Mouse (Mus musculus) E14TG2a.4 (cell line): ENCODE results near the gene Gm9964.
"Not testable (repeated sequence)": the region's sequence is repeated elsewhere in the genome, so short reads cannot be mapped to it uniquely, and the experiment has no call there.

ENCODE experiments used
- CTCF ChIP-seq: conservative IDR thresholded peaks from 2 replicates; pipeline ENCODE4 v1.5.1; 2014; ENCODE audit warnings: low read length
- NANOG ChIP-seq: IDR thresholded peaks from 2 replicates; pipeline ENCODE4 v1.6.1; 2014; ENCODE audit warnings: borderline replicate concordance, low read length, mixed read lengths
- POU5F1 ChIP-seq: IDR thresholded peaks from 2 replicates; pipeline ENCODE4 v1.6.1; 2014; ENCODE audit warnings: low read length, borderline replicate concordance

GRCm38 (mm10) chr11:79260126-79260525 lies 36.6 kb downstream of the Gm9964 start:
- TF ChIP-seq CTCF, POU5F1, NANOG: not testable (repeated sequence)
